Mouse (Mus musculus) hindbrain, embryonic 12.5 days (tissue): ENCODE measurements at regions not wholly inside any gene's neighbourhood (a gene's known extent, or its start where the extent isn't known, plus 50 kb on each side); places are given as distances from the start of the nearest gene placed in this dataset.

Source experiments
- ATAC-seq: fragments of 200-750 bp; cut with Nextera tagmentation; 2 replicates; pipeline ENCODE4 v1.8.0; 2017; ENCODE audit warnings: moderate TSS enrichment; ENCODE audit not compliant: low FRiP score
- H3K27ac ChIP-seq: fragments of 300-500 bp; sonication (generic); 2 replicates; pipeline ENCODE4 v1.5.1; 2016; ENCODE audit warnings: mild to moderate bottlenecking
- H3K27me3 ChIP-seq: fragments of 300-500 bp; sonication (generic); 2 replicates; pipeline ENCODE4 v1.6.1; 2016; ENCODE audit warnings: mild to moderate bottlenecking
- H3K36me3 ChIP-seq: fragments of 300-500 bp; sonication (generic); 2 replicates; pipeline ENCODE4 v1.6.1; 2016; ENCODE audit warnings: mild to moderate bottlenecking
- H3K4me1 ChIP-seq: fragments of 300-500 bp; sonication (generic); 2 replicates; pipeline ENCODE4 v1.6.1; 2016
- H3K4me2 ChIP-seq: fragments of 300-500 bp; sonication (generic); replicated peaks from 2 replicates; pipeline ENCODE4 v1.6.1; 2016; ENCODE audit warnings: mild to moderate bottlenecking
- H3K4me3 ChIP-seq: fragments of 300-500 bp; sonication (generic); 2 replicates; pipeline ENCODE4 v1.5.1; 2016; ENCODE audit warnings: mild to moderate bottlenecking
- H3K9ac ChIP-seq: fragments of 300-500 bp; sonication (generic); 2 replicates; pipeline ENCODE4 v1.6.1; 2016; ENCODE audit warnings: mild to moderate bottlenecking, moderate library complexity
- H3K9me3 ChIP-seq: fragments of 300-500 bp; sonication (generic); replicated peaks from 2 replicates; pipeline ENCODE4 v1.6.1; 2016; ENCODE audit warnings: mild to moderate bottlenecking
- WGBS: fragments of 180-500 bp; shearing (Covaris S2); methylation state at CpG from one replicate; pipeline ENCODE4 v1.1.7; 2016; 5-methylcytosine and 5-hydroxymethylcytosine counted together

DNA sequence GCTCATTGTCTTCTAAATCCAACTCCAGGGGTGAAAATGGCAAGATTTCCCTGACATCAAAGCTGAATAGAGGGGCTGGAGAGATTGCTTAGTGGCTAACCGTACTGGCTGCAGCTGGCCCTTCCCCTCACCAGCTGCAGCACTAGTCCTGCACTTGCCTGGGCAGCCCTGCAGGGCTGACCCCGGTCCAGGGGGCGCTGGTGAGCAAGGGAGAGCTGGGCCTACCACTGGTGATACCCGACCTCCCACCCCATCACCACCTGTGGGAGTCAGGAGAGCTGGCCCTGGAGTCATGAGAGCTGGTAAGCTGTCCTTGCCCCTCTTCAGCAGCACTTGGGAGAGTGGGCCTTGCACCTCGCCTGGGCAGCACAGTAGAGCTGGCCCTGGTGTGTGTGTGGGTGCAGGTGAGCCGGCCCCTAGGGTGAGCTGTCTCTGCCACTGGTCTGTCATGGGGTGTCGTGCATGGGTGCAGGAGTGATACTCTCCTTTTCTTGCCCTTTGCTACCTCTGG, 1141.0 kb upstream of the Gulo start:
- Histone ChIP-seq H3K4me2 (no peak overlapping the region), H3K4me1 (peaks cover 4% of the 10 kb centered on the region), H3K27me3 (no peaks in the 10 kb centered on the region), H3K27ac (no peak overlapping the region), H3K9me3 (no peaks in the 10 kb centered on the region), H3K4me3 (no peak overlapping the region), H3K36me3 (no peaks in the 10 kb centered on the region), H3K9ac (no peak overlapping the region)
- no peak for ATAC-seq
- 48% methylated on average over 7 of the region's 7 CpGs for WGBS

DNA sequence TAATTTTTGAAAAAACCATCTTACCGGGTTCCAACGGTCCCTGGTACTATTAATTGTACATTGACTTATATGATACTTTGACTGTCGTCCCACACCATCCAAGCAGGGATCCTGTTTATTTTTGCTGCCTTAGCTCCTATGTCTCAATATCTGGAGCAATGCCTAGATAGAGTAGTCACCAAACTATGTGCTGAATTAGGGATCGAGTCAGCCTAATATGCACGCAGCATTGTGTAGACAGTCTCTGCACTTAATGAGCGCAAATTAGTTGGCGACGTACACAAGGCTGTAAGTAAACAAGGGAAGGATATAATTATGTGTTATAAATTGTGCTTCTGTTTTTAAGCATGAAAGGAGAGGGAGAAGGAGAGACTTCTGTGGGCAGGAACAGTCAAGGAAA, 1140.1 kb upstream of the Gulo start:
- H3K9ac ChIP-seq, result no peak overlapping the region
- no peak overlapping the region for H3K27ac ChIP-seq
- no peaks in the 10 kb centered on the region for H3K36me3 ChIP-seq
- peaks cover 4% of the 10 kb centered on the region for H3K4me1 ChIP-seq
- no peak overlapping the region for H3K4me2 ChIP-seq
- no peak overlapping the region for H3K4me3 ChIP-seq
- ATAC-seq, result no peak
- 93% methylated on average over 8 of the region's 8 CpGs for WGBS
- no peaks in the 10 kb centered on the region for H3K27me3 ChIP-seq
- no peaks in the 10 kb centered on the region for H3K9me3 ChIP-seq

DNA sequence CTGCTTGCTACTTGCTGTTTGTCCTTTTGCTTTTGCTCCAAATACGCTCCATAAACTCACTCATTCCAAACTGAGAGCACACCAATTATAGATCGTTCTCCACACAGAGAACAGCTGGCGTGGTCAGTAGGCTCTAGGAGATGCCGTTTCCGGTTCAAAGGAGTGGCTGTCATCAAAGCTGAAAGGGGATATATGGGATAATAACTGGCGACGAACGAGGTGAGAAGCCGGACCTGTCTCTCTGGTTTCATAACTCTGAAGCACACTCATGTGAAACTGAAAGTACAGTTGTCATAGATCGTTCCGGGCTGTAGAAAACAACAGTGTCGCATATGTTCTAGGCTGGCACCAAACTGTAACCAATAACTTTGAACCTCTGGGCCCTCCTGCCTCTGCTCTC, 1137.6 kb upstream of the Gulo start:
- no peak for ATAC-seq
- H3K4me1 ChIP-seq, result peaks cover 18% of the 10 kb centered on the region
- no peaks in the 10 kb centered on the region for H3K36me3 ChIP-seq
- H3K27ac ChIP-seq, result no peak overlapping the region
- H3K9ac ChIP-seq, result no peak overlapping the region
- WGBS, result 92% methylated on average over 12 of the region's 12 CpGs
- no peak overlapping the region for H3K4me3 ChIP-seq
- H3K9me3 ChIP-seq, result no peaks in the 10 kb centered on the region
- H3K27me3 ChIP-seq, result peaks cover 2% of the 10 kb centered on the region; the same call in 1 of the 2 replicates
- no peak overlapping the region for H3K4me2 ChIP-seq

DNA sequence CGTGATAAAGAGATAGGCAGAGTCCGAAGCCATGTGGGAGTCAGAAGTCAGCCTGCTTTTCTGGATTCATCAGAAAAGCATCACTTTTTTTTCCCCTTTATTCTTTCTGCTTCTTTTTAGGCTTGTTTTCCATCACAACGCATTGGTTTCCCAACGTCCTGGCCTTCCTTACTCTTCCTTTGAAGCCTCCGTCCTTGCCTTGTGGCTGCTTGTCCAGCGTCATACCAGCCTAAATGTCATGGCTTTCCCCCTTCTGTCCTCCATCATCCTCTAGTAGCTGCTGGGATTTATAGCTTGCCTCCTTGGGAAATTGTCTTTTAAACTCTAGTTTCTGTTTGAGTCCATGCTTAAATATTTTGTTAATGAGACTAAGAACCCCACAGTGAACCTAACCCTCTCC, 1136.0 kb upstream of the Gulo start:
- no peaks in the 10 kb centered on the region for H3K9me3 ChIP-seq
- H3K4me1 ChIP-seq, result peaks cover 22% of the 10 kb centered on the region
- H3K36me3 ChIP-seq, result no peaks in the 10 kb centered on the region
- WGBS, result 84% methylated on average over 6 of the region's 6 CpGs
- H3K27me3 ChIP-seq, result peaks cover 2% of the 10 kb centered on the region; the same call in 1 of the 2 replicates
- no peak overlapping the region for H3K4me2 ChIP-seq
- H3K9ac ChIP-seq, result no peak overlapping the region
- no peak overlapping the region for H3K4me3 ChIP-seq
- H3K27ac ChIP-seq, result no peak overlapping the region
- ATAC-seq, result no peak

DNA sequence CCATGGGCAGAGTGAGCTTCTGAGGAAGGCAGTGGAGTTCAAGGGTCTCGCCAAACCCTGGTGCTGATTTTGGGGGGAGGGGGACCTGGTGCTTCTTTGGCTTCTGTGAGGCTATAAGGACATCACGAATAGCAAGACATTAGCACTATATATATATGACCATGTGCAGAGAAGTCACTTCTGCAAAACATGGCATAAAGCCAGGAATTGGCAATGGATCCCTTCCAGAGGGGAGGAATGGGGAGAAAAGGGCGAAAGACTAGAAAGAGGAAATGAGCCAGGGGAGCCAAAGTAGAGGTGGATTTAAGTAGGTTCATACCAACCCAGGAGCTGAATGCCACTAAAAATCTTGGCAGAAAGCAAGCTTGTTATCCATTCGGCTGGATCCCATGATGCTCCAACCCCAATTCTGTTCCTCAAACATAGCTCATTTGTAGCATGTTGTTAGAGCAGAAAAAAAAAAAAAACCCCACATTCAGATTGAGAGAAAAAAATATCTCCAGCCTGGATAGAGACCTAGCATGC, 1135.5 kb upstream of the Gulo start:
- peaks cover 24% of the 10 kb centered on the region for H3K4me1 ChIP-seq
- H3K9ac ChIP-seq, result no peak overlapping the region
- no peaks in the 10 kb centered on the region for H3K36me3 ChIP-seq
- H3K4me2 ChIP-seq, result no peak overlapping the region
- no peak overlapping the region for H3K4me3 ChIP-seq
- WGBS, result 87% methylated on average over 4 of the region's 4 CpGs
- ATAC-seq, result no peak
- H3K9me3 ChIP-seq, result no peaks in the 10 kb centered on the region
- no peak overlapping the region for H3K27ac ChIP-seq
- H3K27me3 ChIP-seq, result peaks cover 2% of the 10 kb centered on the region; the same call in 1 of the 2 replicates

DNA sequence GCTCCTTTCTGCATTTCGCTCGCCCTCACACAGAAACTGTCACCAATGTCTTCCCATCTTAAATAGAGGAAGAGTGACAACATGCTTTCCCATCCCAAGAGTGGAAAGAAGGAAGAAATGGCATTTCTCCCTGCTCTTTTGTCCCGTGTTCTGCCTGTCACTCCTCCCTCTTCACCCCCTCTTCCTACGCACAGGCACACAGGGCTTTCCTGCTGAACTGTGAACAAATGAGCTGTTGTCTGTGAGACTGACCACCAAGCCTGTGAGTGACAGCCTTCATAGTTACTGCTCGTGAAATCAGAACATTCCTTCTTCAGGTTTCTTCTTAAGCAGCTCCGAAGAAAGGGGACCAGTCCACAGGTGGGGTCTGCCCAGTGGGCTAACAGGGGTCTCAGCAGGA, 1134.8 kb upstream of the Gulo start:
- H3K9ac ChIP-seq, result no peak overlapping the region
- ATAC-seq, result no peak
- no peak overlapping the region for H3K4me3 ChIP-seq
- 44% methylated on average over 6 of the region's 6 CpGs for WGBS
- H3K9me3 ChIP-seq, result no peaks in the 10 kb centered on the region
- H3K27ac ChIP-seq, result 0 out of 2 replicates have a peak overlapping the region, but pooled peaks have one; percentile 23
- no peak overlapping the region for H3K4me2 ChIP-seq
- H3K36me3 ChIP-seq, result no peaks in the 10 kb centered on the region
- H3K27me3 ChIP-seq, result peaks cover 2% of the 10 kb centered on the region; the same call in 1 of the 2 replicates
- H3K4me1 ChIP-seq, result peaks cover 24% of the 10 kb centered on the region

DNA sequence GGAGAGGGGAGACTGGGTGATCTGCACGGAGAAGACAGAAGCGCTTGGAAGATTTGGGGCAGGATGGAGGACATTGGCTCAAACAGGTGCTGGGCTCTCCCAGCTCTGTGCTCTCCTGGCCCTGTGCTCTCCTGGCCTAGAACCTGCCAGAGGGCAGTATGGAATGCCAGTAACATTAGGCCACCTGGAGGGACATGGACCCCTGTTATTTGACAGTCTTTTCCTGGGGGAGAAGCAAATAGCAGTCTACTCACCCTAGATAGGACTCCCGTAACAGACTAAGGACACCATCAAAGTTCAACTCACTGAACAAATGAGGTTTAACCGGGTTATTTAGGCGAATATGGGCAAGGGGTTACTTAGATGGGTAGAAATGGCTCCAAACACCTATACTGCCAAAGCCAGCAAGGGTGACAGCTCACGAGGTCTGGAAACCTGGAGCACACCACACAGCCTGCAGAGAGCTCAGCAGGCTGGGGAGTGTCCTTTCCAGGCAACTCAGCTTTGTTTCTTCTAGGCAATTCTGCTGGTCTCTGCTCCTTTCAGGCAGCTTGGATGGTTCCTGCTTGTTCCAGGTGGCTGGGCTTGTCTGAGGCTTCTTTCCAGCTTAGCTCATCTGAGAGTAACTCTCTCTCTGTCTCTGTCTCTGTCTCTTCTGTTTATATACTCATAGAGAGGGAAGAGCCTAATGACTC, 1133.7 kb upstream of the Gulo start:
- no peak for ATAC-seq
- no peak overlapping the region for H3K9ac ChIP-seq
- no peak overlapping the region for H3K27ac ChIP-seq
- H3K9me3 ChIP-seq, result no peaks in the 10 kb centered on the region
- H3K4me3 ChIP-seq, result no peak overlapping the region
- H3K4me2 ChIP-seq, result no peak overlapping the region
- H3K36me3 ChIP-seq, result no peaks in the 10 kb centered on the region
- 83% methylated on average over 6 of the region's 6 CpGs for WGBS
- peaks cover 24% of the 10 kb centered on the region for H3K4me1 ChIP-seq
- H3K27me3 ChIP-seq, result peaks cover 2% of the 10 kb centered on the region; the same call in 1 of the 2 replicates

DNA sequence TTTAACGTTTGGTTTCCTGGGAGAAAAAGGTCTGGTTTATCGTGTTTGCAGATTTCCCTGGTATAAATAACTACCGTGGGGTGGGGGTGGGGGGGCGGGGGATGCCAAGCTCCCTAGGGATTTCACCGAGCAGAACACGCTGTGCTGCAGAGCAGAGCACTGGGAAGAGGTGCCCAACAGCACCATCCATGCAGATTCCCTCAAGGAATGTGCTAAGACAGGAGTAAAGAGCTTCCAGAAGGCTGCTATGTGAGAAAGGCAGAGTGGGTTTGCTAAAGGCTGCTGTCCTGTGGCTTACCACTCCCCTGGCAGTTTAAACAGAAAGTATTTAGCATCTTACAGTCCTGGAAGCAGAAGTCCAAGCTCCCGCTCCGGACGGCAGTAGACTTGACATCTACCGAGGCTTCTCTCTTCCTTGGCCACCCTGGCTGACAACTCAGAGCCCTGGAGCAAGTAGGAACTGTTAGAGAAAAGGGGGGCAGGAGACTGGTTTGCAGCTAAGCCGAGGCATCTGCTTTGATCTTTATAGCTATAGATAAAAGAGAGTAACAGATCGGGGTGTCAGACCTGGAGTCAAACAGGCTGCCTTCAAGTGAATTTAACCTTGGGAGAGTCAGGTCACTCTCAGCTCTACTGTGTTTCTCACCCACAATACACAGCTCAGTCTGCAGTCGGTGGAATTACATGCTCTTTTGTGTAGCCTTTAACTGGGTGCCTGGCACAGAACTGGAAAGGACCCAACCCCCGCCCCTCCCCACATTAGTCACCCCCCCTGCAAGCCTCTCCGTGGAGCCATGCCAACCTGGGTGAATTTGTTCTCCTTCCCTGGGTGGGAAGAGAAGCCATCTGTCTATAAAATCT, 1132.8 kb upstream of the Gulo start:
- 0 out of 2 replicates have a peak, but pooled peaks have one; percentile 55 for ATAC-seq
- no peak overlapping the region for H3K9ac ChIP-seq

DNA sequence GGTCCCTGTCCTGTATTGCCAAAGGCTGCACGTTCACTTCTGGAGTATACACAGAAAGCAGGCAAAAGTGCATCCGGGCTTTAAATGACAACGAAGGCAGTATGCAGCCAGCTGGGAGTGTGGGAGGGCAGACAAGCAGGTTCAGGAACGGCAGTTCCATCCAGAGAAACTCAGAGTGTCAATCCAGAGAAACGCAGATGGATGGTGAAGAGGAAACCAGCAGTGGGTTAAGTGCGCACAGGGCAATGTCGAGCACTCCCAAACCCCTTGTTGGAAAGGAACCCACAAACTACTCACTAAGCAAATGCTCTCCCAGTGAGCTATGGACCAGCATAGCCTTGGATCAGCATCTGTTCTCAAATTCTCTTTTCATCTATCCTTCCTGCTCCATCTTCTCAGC, 1132.1 kb upstream of the Gulo start:
- WGBS, result 81% methylated on average over 7 of the region's 7 CpGs
- no peaks in the 10 kb centered on the region for H3K9me3 ChIP-seq
- no peak overlapping the region for H3K27ac ChIP-seq
- no peak overlapping the region for H3K9ac ChIP-seq
- H3K36me3 ChIP-seq, result no peaks in the 10 kb centered on the region
- no peak overlapping the region for H3K4me2 ChIP-seq
- H3K4me1 ChIP-seq, result peaks cover 26% of the 10 kb centered on the region
- peaks cover 2% of the 10 kb centered on the region; the same call in 1 of the 2 replicates for H3K27me3 ChIP-seq
- H3K4me3 ChIP-seq, result no peak overlapping the region
- no peak for ATAC-seq

More for the DNA sequence above, 1132.8 kb upstream of the Gulo start:
- Histone ChIP-seq H3K36me3 (no peaks in the 10 kb centered on the region), H3K4me1 (peaks cover 24% of the 10 kb centered on the region), H3K27ac (no peak overlapping the region), H3K4me2 (no peak overlapping the region; the same call in 1 of the 2 replicates), H3K4me3 (no peak overlapping the region), H3K27me3 (peaks cover 2% of the 10 kb centered on the region; the same call in 1 of the 2 replicates), H3K9me3 (no peaks in the 10 kb centered on the region)
- WGBS, result 40% methylated on average over 15 of the region's 15 CpGs

DNA sequence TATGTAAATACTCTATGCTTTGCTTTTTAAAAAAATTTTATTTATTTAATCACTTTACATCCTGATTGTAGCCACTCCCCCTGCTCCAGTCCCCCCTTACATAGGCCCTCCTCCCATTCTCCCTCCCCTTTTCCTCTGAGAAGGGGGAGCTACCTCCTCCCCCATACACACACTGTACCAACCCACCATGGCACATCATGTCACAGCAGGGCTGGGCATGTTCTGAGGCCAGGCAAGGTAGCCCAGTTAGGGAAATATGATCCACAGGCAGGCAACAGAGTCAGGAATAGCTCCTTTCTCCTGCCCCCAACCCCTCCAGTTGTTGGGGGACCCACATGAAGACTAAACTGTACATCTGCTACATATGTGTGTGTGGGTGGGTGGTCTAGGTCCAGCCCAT, 1130.7 kb upstream of the Gulo start:
- Histone ChIP-seq H3K4me3 (no peak overlapping the region), H3K36me3 (no peaks in the 10 kb centered on the region), H3K9me3 (no peaks in the 10 kb centered on the region), H3K27ac (no peak overlapping the region), H3K4me2 (no peak overlapping the region), H3K9ac (no peak overlapping the region), H3K27me3 (peaks cover 2% of the 10 kb centered on the region; the same call in 1 of the 2 replicates), H3K4me1 (peaks cover 35% of the 10 kb centered on the region)
- no peak for ATAC-seq

DNA sequence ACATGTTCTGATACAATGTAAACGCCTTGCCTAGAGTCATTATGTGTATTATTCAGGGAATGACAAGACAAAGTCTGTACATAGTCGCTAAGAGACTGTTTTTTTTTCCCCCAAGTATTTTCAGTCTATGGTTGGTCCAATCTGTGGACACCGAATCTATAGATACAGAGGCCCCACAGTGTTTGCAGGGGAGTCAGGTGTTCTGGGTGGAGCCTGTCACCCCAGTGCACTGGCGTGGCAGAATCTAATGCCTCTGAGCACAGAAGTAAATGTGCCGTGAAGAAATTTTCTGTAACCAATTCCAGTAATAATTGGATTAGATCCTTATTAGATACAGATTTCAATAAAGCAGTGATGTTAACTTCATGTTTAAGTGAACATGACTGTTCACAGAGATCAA, 1130.1 kb upstream of the Gulo start:
- H3K36me3 ChIP-seq, result no peaks in the 10 kb centered on the region
- peaks cover 35% of the 10 kb centered on the region for H3K4me1 ChIP-seq
- H3K27me3 ChIP-seq, result peaks cover 2% of the 10 kb centered on the region; the same call in 1 of the 2 replicates
- 64% methylated on average over 5 of the region's 5 CpGs for WGBS
- no peaks in the 10 kb centered on the region for H3K9me3 ChIP-seq
- no peak overlapping the region for H3K4me2 ChIP-seq
- no peak overlapping the region for H3K9ac ChIP-seq
- H3K27ac ChIP-seq, result no peak overlapping the region
- ATAC-seq, result no peak
- no peak overlapping the region for H3K4me3 ChIP-seq

DNA sequence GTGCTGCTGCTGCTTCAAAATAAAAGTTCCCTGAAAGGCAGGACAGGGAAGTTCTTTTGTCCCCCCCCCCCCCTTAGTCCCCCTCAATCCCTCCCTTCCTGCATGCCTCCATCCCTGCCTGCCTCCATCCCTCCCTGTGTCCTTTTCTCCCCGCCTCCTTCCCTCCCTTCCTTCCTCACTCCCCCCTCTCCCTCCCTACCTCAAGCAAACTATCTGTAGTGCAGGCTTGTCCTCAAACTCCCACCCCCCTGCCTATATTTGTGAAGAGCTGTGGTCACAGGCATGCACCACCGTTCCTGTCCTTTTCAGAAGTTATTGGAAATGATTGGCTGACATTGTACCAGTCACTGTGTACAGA, 1127.1 kb upstream of the Gulo start:
- Histone ChIP-seq H3K9me3 (no peaks in the 10 kb centered on the region), H3K4me1 (peaks cover 14% of the 10 kb centered on the region), H3K36me3 (no peaks in the 10 kb centered on the region), H3K27ac (peak overlapping the region; percentile 52; the same call in 1 of the 2 replicates), H3K9ac (no peak overlapping the region), H3K4me3 (no peak overlapping the region), H3K27me3 (no peaks in the 10 kb centered on the region), H3K4me2 (no peak overlapping the region)
- WGBS, result 18% methylated on average over 1 of the region's 2 CpGs
- peak; percentile 71 for ATAC-seq
